Mouse (Mus musculus): ENCODE results near the gene Rapgef4.

Rapgef4 gene

GRCm38 (mm10) chr2:71982868-71983597 lies 2.0 kb downstream of the Rapgef4 start:
- no peak for DNase-seq (ENCODE audit: low spot score)

- DNase-seq (ENCODE audit: low spot score) = no peak
Measured at GRCm38 (mm10) chr2:71985730-71986129, 4.7 kb downstream of the Rapgef4 start.

GRCm38 (mm10) chr2:71986276-71986848 lies 5.3 kb downstream of the Rapgef4 start:
- no peak for DNase-seq (ENCODE audit: low spot score)

- no peak for DNase-seq (ENCODE audit: low spot score)
Measured at GRCm38 (mm10) chr2:71988572-71988971, 7.5 kb downstream of the Rapgef4 start.

- no peak for DNase-seq (ENCODE audit: low spot score)
Measured at GRCm38 (mm10) chr2:71992129-71992528, 11.1 kb downstream of the Rapgef4 start.

GRCm38 (mm10) chr2:71993729-71994423 lies 12.8 kb downstream of the Rapgef4 start:
- DNase-seq (ENCODE audit: low spot score) = no peak

GRCm38 (mm10) chr2:71998531-71998930 lies 17.5 kb downstream of the Rapgef4 start:
- DNase-seq (ENCODE audit: low spot score) = no peak

GRCm38 (mm10) chr2:72000102-72000501 lies 19.1 kb downstream of the Rapgef4 start:
- DNase-seq (ENCODE audit: low spot score) = no peak

GRCm38 (mm10) chr2:72002843-72003370 lies 21.9 kb downstream of the Rapgef4 start:
- DNase-seq (ENCODE audit: low spot score) = no peak

- no peak for DNase-seq (ENCODE audit: low spot score)
Measured at GRCm38 (mm10) chr2:72003756-72004525, 22.9 kb downstream of the Rapgef4 start.

- no peak for DNase-seq (ENCODE audit: low spot score)
Measured at GRCm38 (mm10) chr2:72005051-72005450, 24.0 kb downstream of the Rapgef4 start.

- no peak for DNase-seq (ENCODE audit: low spot score)
Measured at GRCm38 (mm10) chr2:72009446-72010218, 28.6 kb downstream of the Rapgef4 start.

GRCm38 (mm10) chr2:72015366-72015765 lies 34.3 kb downstream of the Rapgef4 start:
- no peak for DNase-seq (ENCODE audit: low spot score)

GRCm38 (mm10) chr2:72016013-72016412 lies 35.0 kb downstream of the Rapgef4 start:
- no peak for DNase-seq (ENCODE audit: low spot score)

- DNase-seq (ENCODE audit: low spot score) = no peak
Measured at GRCm38 (mm10) chr2:72017168-72017567, 36.1 kb downstream of the Rapgef4 start.

GRCm38 (mm10) chr2:72018736-72019135 lies 37.7 kb downstream of the Rapgef4 start:
- DNase-seq (ENCODE audit: low spot score) = no peak

GRCm38 (mm10) chr2:72020755-72021154 lies 39.7 kb downstream of the Rapgef4 start:
- DNase-seq (ENCODE audit: low spot score) = no peak

- no peak for DNase-seq (ENCODE audit: low spot score)
Measured at GRCm38 (mm10) chr2:72021440-72021839, 40.4 kb downstream of the Rapgef4 start.

- DNase-seq (ENCODE audit: low spot score) = peak; percentile 26
Measured at GRCm38 (mm10) chr2:72021845-72022244, 40.8 kb downstream of the Rapgef4 start.

GRCm38 (mm10) chr2:72023791-72024190 lies 42.8 kb downstream of the Rapgef4 start:
- no peak for DNase-seq (ENCODE audit: low spot score)

GRCm38 (mm10) chr2:72025660-72026059 lies 44.6 kb downstream of the Rapgef4 start:
- DNase-seq (ENCODE audit: low spot score) = no peak
